Comparison of ENCODE assay signal across 8 mouse cellular contexts in genomic region chr4:114665684-114666083, GRCm38 (mm10).
DNase-seq lines count a peak whose midpoint lies in the region; ATAC-seq and TF ChIP-seq lines count a peak whose summit lies in the region.

No protein-coding gene starts in this region.

- H3K4me1 ChIP-seq in G1E (ENCODE audit: insufficient read depth, low read depth, low read length), result peaks cover 60% of the 10 kb centered on the region
- no peaks in the 10 kb centered on the region for H3K4me1 ChIP-seq in lung, adult 2 months (ENCODE audit: control insufficient read depth, insufficient read depth, low read length)

- TF ChIP-seq CTCF in G1E (IDR thresholded peaks at IDR 0.05; ENCODE audit: low read depth, low read length), result peak; percentile 52
- peak; percentile 92 for TF ChIP-seq CTCF in lung, adult 2 months (IDR thresholded peaks at IDR 0.05; ENCODE audit: insufficient read depth, low read length)

- no peak for TF ChIP-seq POLR2A in lung, adult 2 months (IDR thresholded peaks at IDR 0.05; ENCODE audit: borderline replicate concordance, extremely low read depth, low read depth, low read length)

- no peak for ATAC-seq in G1E (ENCODE audit: extremely low read depth, insufficient number of reproducible peaks, low FRiP score, poor library complexity, severe bottlenecking)

- peak; percentile 40 for DNase-seq in G1E (ENCODE audit: low spot score)
- DNase-seq in cerebellum, adult 8-10 months, result peak; percentile 25
- DNase-seq in forelimb bud, embryonic 11.5 days (ENCODE audit: low read depth, low spot score), result peak; percentile 87
- DNase-seq in heart, postnatal 4 days, result peak; percentile 89
- DNase-seq in layer of hippocampus, adult 8-10 months (ENCODE audit: low spot score in 2 of 2), result peak; percentile 68 to 85
- peak; percentile 73 for DNase-seq in lung, adult 2 months
- DNase-seq in ovary, adult 18-20 months (ENCODE audit: low spot score), result peak; percentile 44
- peak; percentile 55 for DNase-seq in thymus, postnatal 0 days (ENCODE audit: low spot score)

- 5% methylated on average over 14 of the region's 14 CpGs for WGBS in lung, adult 2 months

- no peak overlapping the region for H3K4me3 ChIP-seq in G1E (ENCODE audit: low read depth, low read length)
- no peak overlapping the region for H3K4me3 ChIP-seq in lung, adult 2 months (replicated peaks; ENCODE audit: extremely low read depth, low read depth, low read length)

- H3K27me3 ChIP-seq in G1E (ENCODE audit: insufficient read depth, low read length), result no peaks in the 10 kb centered on the region

- H3K9me3 ChIP-seq in G1E (replicated peaks), result peaks cover 27% of the 10 kb centered on the region

- no peaks in the 10 kb centered on the region for H3K36me3 ChIP-seq in G1E (replicated peaks)

Comparison
In these comparisons a context has a peak if more than half of its experiments do, and no peak if none do; other contexts are left out.
1. DNase-seq: peak in every context shown above with its lines; median percentile 89 in heart, postnatal 4 days; 87 in forelimb bud, embryonic 11.5 days; 76 in layer of hippocampus, adult 8-10 months; 73 in lung, adult 2 months; 55 in thymus, postnatal 0 days; 44 in ovary, adult 18-20 months; 40 in G1E; 25 in cerebellum, adult 8-10 months.